Comparison of ENCODE assay signal across 33 mouse cellular contexts in genomic region chr4:49659421-49659820, GRCm38 (mm10). TPM values are rescaled to one million over a fixed set of nuclear protein-coding genes. Genes with fewer than 3 reads are reported as not detected.
A peak's percentile ranks its signal among the peaks of the same experiment; 100 is the strongest.
DNase-seq lines count a peak whose midpoint lies in the region; ATAC-seq and TF ChIP-seq lines count a peak whose summit lies in the region.
"Had no signal": no experiment of that assay in that cellular context is flagged by ENCODE, and none has a peak within 500 bp of the region (broad histone marks: within the 10 kb centered on the region; RNA-seq: fewer than 3 reads in every experiment).

No protein-coding gene starts in this region.

- no peak overlapping the region for H3K9ac ChIP-seq in forebrain, embryonic 16.5 days (replicated peaks; ENCODE audit: low read depth, low read length)
- H3K9ac ChIP-seq in forebrain, postnatal 0 days = no peak overlapping the region
- no peak overlapping the region for H3K9ac ChIP-seq in neural tube, embryonic 13.5 days
- H3K9ac ChIP-seq: embryonic facial prominence, embryonic 12.5 days; kidney, embryonic 15.5 days; limb, embryonic 15.5 days; liver, embryonic 14.5 days; lung, embryonic 15.5 days; midbrain, embryonic 15.5 days; neural tube, embryonic 15.5 days had no signal

- no peak overlapping the region for H3K27ac ChIP-seq in forebrain, embryonic 16.5 days (ENCODE audit: low read length)
- H3K27ac ChIP-seq in forebrain, postnatal 0 days (ENCODE audit: low read depth, low read length) = no peak overlapping the region
- H3K27ac ChIP-seq in neural tube, embryonic 13.5 days (replicated peaks) = no peak overlapping the region
- H3K27ac ChIP-seq: embryonic facial prominence, embryonic 12.5 days; heart, adult 2 months; hindbrain, embryonic 10.5 days; kidney, embryonic 15.5 days; limb, embryonic 15.5 days; liver, embryonic 14.5 days; lung, embryonic 15.5 days; midbrain, embryonic 15.5 days; neural tube, embryonic 15.5 days had no signal

- intact Hi-C loops in heart, postnatal 10 days (cut with DNase I) = no loop called here
- intact Hi-C loops in heart, postnatal 14 days (cut with DNase I) = no loop called here

- 56% methylated on average over 1 of the region's 1 CpGs for WGBS in forebrain, embryonic 16.5 days
- 43% methylated on average over 1 of the region's 1 CpGs for WGBS in forebrain, postnatal 0 days
- WGBS in neural tube, embryonic 13.5 days = 89% methylated on average over 1 of the region's 1 CpGs

- H3K27me3 ChIP-seq in forebrain, embryonic 16.5 days (replicated peaks; ENCODE audit: control insufficient read depth, insufficient read depth, low read length) = no peaks in the 10 kb centered on the region
- H3K27me3 ChIP-seq in forebrain, postnatal 0 days (ENCODE audit: insufficient read depth, low read length) = no peaks in the 10 kb centered on the region
- no peaks in the 10 kb centered on the region for H3K27me3 ChIP-seq in neural tube, embryonic 13.5 days
- H3K27me3 ChIP-seq: CH12.LX; embryonic facial prominence, embryonic 12.5 days; kidney, embryonic 15.5 days; limb, embryonic 15.5 days; lung, embryonic 15.5 days; midbrain, embryonic 15.5 days; neural tube, embryonic 15.5 days had no signal

- TF ChIP-seq CTCF in forebrain, postnatal 0 days (IDR thresholded peaks at IDR 0.05; ENCODE audit: low read depth) = no peak

- no peak overlapping the region for H3K4me2 ChIP-seq in forebrain, embryonic 16.5 days (ENCODE audit: low read length)
- H3K4me2 ChIP-seq in forebrain, postnatal 0 days (ENCODE audit: low read depth) = no peak overlapping the region
- no peak overlapping the region for H3K4me2 ChIP-seq in neural tube, embryonic 13.5 days
- H3K4me2 ChIP-seq: embryonic facial prominence, embryonic 12.5 days; kidney, embryonic 15.5 days; limb, embryonic 15.5 days; lung, embryonic 15.5 days; midbrain, embryonic 15.5 days; neural tube, embryonic 15.5 days had no signal

- no peaks in the 10 kb centered on the region for H3K9me3 ChIP-seq in forebrain, embryonic 16.5 days (ENCODE audit: control insufficient read depth, low read length)
- no peaks in the 10 kb centered on the region for H3K9me3 ChIP-seq in forebrain, postnatal 0 days (ENCODE audit: low read length)
- H3K9me3 ChIP-seq in neural tube, embryonic 13.5 days = no peaks in the 10 kb centered on the region
- H3K9me3 ChIP-seq: embryonic facial prominence, embryonic 12.5 days; G1E; hindbrain, embryonic 10.5 days; kidney, embryonic 15.5 days; limb, embryonic 15.5 days; lung, embryonic 15.5 days; midbrain, embryonic 15.5 days; neural tube, embryonic 15.5 days had no signal

- H3K4me3 ChIP-seq in forebrain, embryonic 16.5 days (replicated peaks; ENCODE audit: low read length) = no peak overlapping the region
- H3K4me3 ChIP-seq in forebrain, postnatal 0 days (ENCODE audit: low read depth, low read length) = no peak overlapping the region
- H3K4me3 ChIP-seq in neural tube, embryonic 13.5 days = no peak overlapping the region
- H3K4me3 ChIP-seq: embryonic facial prominence, embryonic 12.5 days; erythroblast, embryonic 14.5 days; heart, adult 2 months; hindbrain, embryonic 10.5 days; kidney, embryonic 15.5 days; limb, embryonic 15.5 days; lung, embryonic 15.5 days; midbrain, embryonic 15.5 days; myocyte; neural tube, embryonic 15.5 days had no signal

- peaks cover 26% of the 10 kb centered on the region for H3K36me3 ChIP-seq in forebrain, embryonic 16.5 days (ENCODE audit: control insufficient read depth, insufficient read depth)
- peaks cover 36% of the 10 kb centered on the region for H3K36me3 ChIP-seq in forebrain, postnatal 0 days (ENCODE audit: insufficient read depth)
- peaks cover 67% of the 10 kb centered on the region for H3K36me3 ChIP-seq in neural tube, embryonic 13.5 days

- DNase-seq in forebrain, postnatal 0 days = no peak
- peak; percentile 11 to 28 for DNase-seq in heart, postnatal 10 days
- no peak for DNase-seq in heart, postnatal 14 days
- no peak for DNase-seq in neural tube, embryonic 10.5 days (ENCODE audit: extremely low spot score, low spot score)
- no peak for DNase-seq in Muller cell, postnatal 12 days (ENCODE audit: inconsistent ontology term)
- no peak for DNase-seq in retina, embryonic 14.5 days (ENCODE audit: low spot score)
- DNase-seq: adrenal gland, postnatal 25 days; B cell, adult 2 months; cerebellum, adult 11 months; gastrocnemius, postnatal 25 days; heart, adult 2 months; kidney, postnatal 36 days; lung, postnatal 4 days; thymus, adult 18-20 months; thymus, postnatal 36 days had no signal

- peak; percentile 49; the same call in 1 of the 2 replicates for ATAC-seq in forebrain, embryonic 16.5 days
- no peak for ATAC-seq in forebrain, postnatal 0 days
- 0 out of 2 replicates have a peak, but pooled peaks have one; percentile 11 for ATAC-seq in neural tube, embryonic 13.5 days (ENCODE audit: low read depth)
- ATAC-seq: intestine, postnatal 0 days; midbrain, embryonic 15.5 days had no signal

- H3K4me1 ChIP-seq in forebrain, embryonic 16.5 days (replicated peaks; ENCODE audit: control insufficient read depth, insufficient read depth, low read length) = no peaks in the 10 kb centered on the region; the same call in 1 of the 2 replicates
- no peaks in the 10 kb centered on the region for H3K4me1 ChIP-seq in forebrain, postnatal 0 days (ENCODE audit: insufficient read depth)
- H3K4me1 ChIP-seq in neural tube, embryonic 13.5 days (replicated peaks) = no peaks in the 10 kb centered on the region
- H3K4me1 ChIP-seq: embryonic facial prominence, embryonic 12.5 days; hindbrain, embryonic 10.5 days; kidney, embryonic 15.5 days; limb, embryonic 15.5 days; lung, embryonic 15.5 days; midbrain, embryonic 15.5 days; neural tube, embryonic 15.5 days had no signal

RNA-seq across cellular contexts. Expression of gene Ppp3r2, which starts 22.4 kb away (rescaled TPM):
- 0.10 and 0.39 TPM in 2 replicates for polyA plus RNA-seq in forebrain, embryonic 16.5 days (2015; fragmentation: Nextera tagmentation; extraction: Ambion mirVana)
- total RNA-seq in forebrain, postnatal 0 days (2014; rRNA removed) = 0.46 and 0.90 TPM in 2 replicates
- 0.18 and 0.19 TPM in 2 replicates for polyA plus RNA-seq in forebrain, postnatal 0 days (2015; fragmentation: Nextera tagmentation; extraction: Ambion mirVana)
- total RNA-seq in heart, postnatal 10 days (2021) = not detected
- total RNA-seq in heart, postnatal 14 days (2021) = not detected
- 0.18 and 0.25 TPM in 2 replicates for polyA plus RNA-seq in neural tube, embryonic 13.5 days (2015; fragmentation: Nextera tagmentation; extraction: Ambion mirVana)
- total RNA-seq: adrenal gland, postnatal 25 days; CH12.LX; gastrocnemius, postnatal 25 days; heart, adult 2 months; megakaryocyte-erythroid progenitor cell, adult 5-6 weeks had no signal
- polyA plus RNA-seq: erythroblast, embryonic 14.5 days; G1E; heart, adult 2 months; heart, embryonic 14.5 days; intestine, postnatal 0 days; liver, embryonic 14.5 days; lung, embryonic 15.5 days; myocyte; small intestine, adult 2 months had no signal

RNA-seq across cellular contexts. Expression of gene Rnf20, which starts 27.6 kb away (rescaled TPM):
- 57.9 and 61.5 TPM in 2 replicates for polyA plus RNA-seq in forebrain, embryonic 16.5 days (2015; fragmentation: Nextera tagmentation; extraction: Ambion mirVana)
- 76.9 and 79.1 TPM in 2 replicates for total RNA-seq in forebrain, postnatal 0 days (2014; rRNA removed)
- 35.6 and 44.1 TPM in 2 replicates for polyA plus RNA-seq in forebrain, postnatal 0 days (2015; fragmentation: Nextera tagmentation; extraction: Ambion mirVana)
- 10 to 100 TPM; 36.9 TPM for total RNA-seq in heart, postnatal 10 days (2021)
- total RNA-seq in heart, postnatal 14 days (2021) = 10 to 100 TPM; 36.9 to 37.1 TPM
- polyA plus RNA-seq in neural tube, embryonic 13.5 days (2015; fragmentation: Nextera tagmentation; extraction: Ambion mirVana) = 49.1 and 52.9 TPM in 2 replicates

Comparison
In these comparisons a context has a peak if more than half of its experiments do, and no peak if none do; other contexts are left out.
1. DNase-seq: peak in heart, postnatal 10 days (2 of 2); none in forebrain, postnatal 0 days (single experiment), heart, postnatal 14 days (0 of 2), neural tube, embryonic 10.5 days (single experiment), Muller cell, postnatal 12 days (single experiment) and retina, embryonic 14.5 days (single experiment).